Mouse (Mus musculus): ENCODE measurements at regions not wholly inside any gene's neighbourhood (a gene's known extent, or its start where the extent isn't known, plus 50 kb on each side); places are given as distances from the start of the nearest gene placed in this dataset.
A peak's percentile ranks its signal among the peaks of the same experiment; 100 is the strongest.

DNA sequence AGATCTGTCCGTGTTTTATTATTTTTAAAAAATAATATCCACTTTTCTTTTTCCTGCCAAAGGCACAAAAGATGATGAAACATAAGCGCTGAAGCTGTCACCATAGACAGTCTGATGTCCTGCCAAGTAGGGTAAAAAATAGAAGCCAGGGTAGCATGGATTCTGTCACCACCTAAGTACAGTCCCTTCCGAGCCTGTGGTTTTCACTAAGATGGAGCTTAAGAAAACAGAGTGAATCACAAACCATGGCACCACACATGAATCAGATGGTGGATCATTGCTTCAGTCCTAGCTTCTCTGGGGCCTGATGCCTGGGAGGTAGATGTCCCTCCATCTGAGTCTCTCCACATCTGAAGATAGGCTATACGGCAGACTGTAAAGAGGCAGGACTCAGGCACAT lies 55.9 kb upstream of the Fmod start:
- DNase-seq (ENCODE audit: low spot score) (no peak), ATAC-seq (ENCODE audit: low read depth) (no peak)
- no peaks in the 10 kb centered on the region for H3K36me3 ChIP-seq (ENCODE audit: control insufficient read depth, insufficient read depth, low read length)
- no peak overlapping the region for H3K4me3 ChIP-seq (ENCODE audit: low read depth, low read length)
- H3K27me3 ChIP-seq (replicated peaks; ENCODE audit: control insufficient read depth, insufficient read depth, low read length) = no peaks in the 10 kb centered on the region
- H3K4me2 ChIP-seq (ENCODE audit: low read depth, low read length) = no peak overlapping the region
- H3K4me1 ChIP-seq (ENCODE audit: control insufficient read depth, insufficient read depth, low read length) = peaks cover 18% of the 10 kb centered on the region
- H3K9ac ChIP-seq (ENCODE audit: low read depth, low read length) = no peak overlapping the region
- no peak overlapping the region for H3K27ac ChIP-seq (replicated peaks; ENCODE audit: low read depth, low read length)
- H3K9me3 ChIP-seq (ENCODE audit: control insufficient read depth, low read length) = peaks cover 5% of the 10 kb centered on the region; the same call in 1 of the 2 replicates
- 82% methylated on average over 4 of the region's 4 CpGs for WGBS

DNA sequence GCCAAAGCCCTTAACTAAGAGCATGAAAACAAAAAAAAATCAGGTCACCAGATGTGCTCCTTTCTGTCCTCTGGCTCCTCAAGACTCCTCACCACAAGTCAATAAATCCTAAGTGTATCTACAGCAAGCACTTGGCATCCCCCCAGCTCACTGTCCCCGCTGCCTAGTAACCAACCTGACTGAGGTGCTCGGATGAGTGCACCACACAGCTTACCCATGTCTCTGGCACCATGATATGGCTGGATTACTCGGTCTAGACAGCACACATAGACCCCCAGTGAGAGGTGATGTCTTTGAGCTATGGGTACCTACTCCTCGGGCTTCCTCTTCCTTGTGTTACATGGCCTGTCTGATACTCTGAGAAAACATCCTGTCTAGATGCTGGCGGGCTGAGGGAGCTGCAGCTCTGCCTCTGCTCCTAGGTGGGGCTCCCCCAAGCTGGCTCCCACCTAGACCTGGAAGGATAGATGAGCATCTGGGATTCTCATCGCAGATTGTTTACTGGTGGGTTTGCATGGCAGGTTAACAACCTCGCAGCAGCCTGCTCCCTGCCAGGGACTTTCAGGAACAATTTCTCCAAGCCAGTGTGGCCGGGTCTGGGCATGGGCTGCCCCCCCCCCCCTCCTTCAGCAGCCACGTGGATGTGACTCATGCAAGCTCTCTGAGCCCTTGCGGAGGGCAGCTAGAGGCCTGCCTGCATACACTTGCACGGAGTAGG lies 57.2 kb upstream of the Prelp start:
- no peak overlapping the region for H3K4me3 ChIP-seq (ENCODE audit: low read depth, low read length)
- H3K9ac ChIP-seq (ENCODE audit: low read depth, low read length) = no peak overlapping the region
- H3K4me1 ChIP-seq (ENCODE audit: control insufficient read depth, insufficient read depth, low read length) = peaks cover 18% of the 10 kb centered on the region
- no peaks in the 10 kb centered on the region for H3K9me3 ChIP-seq (ENCODE audit: control insufficient read depth, low read length)
- H3K4me2 ChIP-seq (ENCODE audit: low read depth, low read length) = no peak overlapping the region
- no peaks in the 10 kb centered on the region for H3K36me3 ChIP-seq (ENCODE audit: control insufficient read depth, insufficient read depth, low read length)
- WGBS = 56% methylated on average over 10 of the region's 11 CpGs
- DNase-seq (ENCODE audit: low spot score) (no peak), ATAC-seq (ENCODE audit: low read depth) (peak; percentile 53; the same call in 1 of the 2 replicates)
- no peak overlapping the region for H3K27ac ChIP-seq (replicated peaks; ENCODE audit: low read depth, low read length)
- no peaks in the 10 kb centered on the region for H3K27me3 ChIP-seq (replicated peaks; ENCODE audit: control insufficient read depth, insufficient read depth, low read length)

DNA sequence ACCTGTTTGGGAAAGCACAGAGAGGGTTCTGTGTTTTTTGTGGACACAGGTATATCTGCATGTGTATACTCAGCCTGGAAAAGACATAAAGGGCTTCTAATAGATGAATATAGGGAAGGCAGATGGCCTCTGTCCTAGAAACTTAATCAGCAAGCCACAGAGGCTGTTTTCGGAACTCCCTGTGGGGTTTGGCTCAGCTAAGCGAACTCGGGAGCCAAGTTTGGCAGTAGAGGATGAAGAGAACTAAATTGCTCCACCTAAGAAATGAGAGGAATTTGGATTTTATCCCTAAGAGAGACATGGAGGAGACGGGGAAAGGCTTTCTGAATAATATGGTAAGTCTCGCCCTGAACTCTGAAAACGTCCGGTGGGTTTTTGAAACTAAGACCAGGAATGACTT lies 56.0 kb upstream of the Prelp start:
- 0 out of 2 replicates have a peak overlapping the region, but pooled peaks have one; percentile 22 for H3K27ac ChIP-seq (replicated peaks; ENCODE audit: low read depth, low read length)
- no peak for ATAC-seq (ENCODE audit: low read depth)
- DNase-seq (ENCODE audit: low spot score) = peak; percentile 53
- H3K4me2 ChIP-seq (ENCODE audit: low read depth, low read length) = no peak overlapping the region
- no peaks in the 10 kb centered on the region for H3K27me3 ChIP-seq (replicated peaks; ENCODE audit: control insufficient read depth, insufficient read depth, low read length)
- H3K4me1 ChIP-seq (ENCODE audit: control insufficient read depth, insufficient read depth, low read length) = peaks cover 18% of the 10 kb centered on the region
- H3K9me3 ChIP-seq (ENCODE audit: control insufficient read depth, low read length) = no peaks in the 10 kb centered on the region
- 56% methylated on average over 7 of the region's 7 CpGs for WGBS
- H3K4me3 ChIP-seq (ENCODE audit: low read depth, low read length) = no peak overlapping the region
- no peak overlapping the region for H3K9ac ChIP-seq (ENCODE audit: low read depth, low read length)
- H3K36me3 ChIP-seq (ENCODE audit: control insufficient read depth, insufficient read depth, low read length) = no peaks in the 10 kb centered on the region

DNA sequence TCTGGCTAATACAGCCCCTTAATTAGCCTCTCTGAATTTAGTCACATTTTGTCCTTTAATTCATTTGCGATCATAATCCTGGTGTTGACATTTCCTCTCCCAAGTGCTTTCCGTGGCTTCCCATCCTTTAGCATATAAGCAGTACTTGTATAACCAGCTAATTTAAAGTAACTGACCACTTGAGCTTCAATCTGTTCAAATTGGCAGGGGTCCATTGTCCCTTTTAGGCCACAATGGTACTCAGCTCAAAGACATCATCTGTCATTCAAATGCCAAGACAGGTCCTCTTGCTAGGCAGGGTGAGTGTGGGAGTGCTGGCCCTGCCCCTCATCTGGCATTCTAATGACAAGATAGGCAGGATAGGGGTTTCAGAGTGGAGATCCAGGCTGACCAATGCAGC lies 52.6 kb upstream of the Prelp start:
- H3K4me2 ChIP-seq (ENCODE audit: low read depth, low read length) = no peak overlapping the region
- no peaks in the 10 kb centered on the region for H3K27me3 ChIP-seq (replicated peaks; ENCODE audit: control insufficient read depth, insufficient read depth, low read length)
- no peak overlapping the region for H3K4me3 ChIP-seq (ENCODE audit: low read depth, low read length)
- DNase-seq (ENCODE audit: low spot score) (no peak), ATAC-seq (ENCODE audit: low read depth) (no peak)
- no peaks in the 10 kb centered on the region for H3K36me3 ChIP-seq (ENCODE audit: control insufficient read depth, insufficient read depth, low read length)
- H3K4me1 ChIP-seq (ENCODE audit: control insufficient read depth, insufficient read depth, low read length) = peaks cover 18% of the 10 kb centered on the region
- no peak overlapping the region for H3K27ac ChIP-seq (replicated peaks; ENCODE audit: low read depth, low read length)
- 79% methylated on average over 2 of the region's 2 CpGs for WGBS
- no peak overlapping the region for H3K9ac ChIP-seq (ENCODE audit: low read depth, low read length)
- H3K9me3 ChIP-seq (ENCODE audit: control insufficient read depth, low read length) = no peaks in the 10 kb centered on the region

DNA sequence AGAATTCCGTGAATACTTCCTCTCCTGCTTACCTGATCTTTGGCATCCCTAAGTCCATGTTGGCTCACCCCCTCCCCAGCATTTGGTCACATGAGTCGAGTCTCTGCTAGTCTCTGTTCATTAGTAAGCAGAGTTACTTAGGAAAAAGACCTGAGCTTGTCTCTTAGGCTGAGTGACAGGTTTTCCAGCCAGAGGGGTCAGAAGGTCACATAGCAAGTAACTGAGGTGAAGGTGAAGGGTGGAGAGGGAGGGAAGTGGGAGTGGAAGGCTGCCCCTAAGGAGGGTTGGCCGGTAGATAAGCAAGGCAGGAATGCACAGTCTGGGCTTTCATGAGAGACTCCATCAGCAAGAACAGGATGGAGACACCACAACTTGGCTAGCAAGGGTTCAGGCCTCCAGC lies 50.1 kb upstream of the Prelp start:
- DNase-seq (ENCODE audit: low spot score) (no peak), ATAC-seq (ENCODE audit: low read depth) (no peak)
- no peaks in the 10 kb centered on the region for H3K9me3 ChIP-seq (ENCODE audit: control insufficient read depth, low read length)
- H3K27ac ChIP-seq (replicated peaks; ENCODE audit: low read depth, low read length) = no peak overlapping the region
- H3K9ac ChIP-seq (ENCODE audit: low read depth, low read length) = no peak overlapping the region
- H3K36me3 ChIP-seq (ENCODE audit: control insufficient read depth, insufficient read depth, low read length) = no peaks in the 10 kb centered on the region
- H3K4me1 ChIP-seq (ENCODE audit: control insufficient read depth, insufficient read depth, low read length) = peaks cover 15% of the 10 kb centered on the region; the same call in 1 of the 2 replicates
- H3K27me3 ChIP-seq (replicated peaks; ENCODE audit: control insufficient read depth, insufficient read depth, low read length) = no peaks in the 10 kb centered on the region
- WGBS = 41% methylated on average over 3 of the region's 3 CpGs
- no peak overlapping the region for H3K4me2 ChIP-seq (ENCODE audit: low read depth, low read length)
- no peak overlapping the region for H3K4me3 ChIP-seq (ENCODE audit: low read depth, low read length)

All from embryonic facial prominence, embryonic 14.5 days (tissue).